Mouse (Mus musculus) brain, embryonic 18.5 days (tissue): ENCODE measurements around the gene Pgrmc1.
A peak's percentile ranks its signal among the peaks of the same experiment; 100 is the strongest.

Experiments used
- DNase-seq: peaks from one replicate; pipeline ENCODE4 v3.0.0-alpha.2; 2012; ENCODE audit warnings: low read depth, low spot score

Pgrmc1 gene

DNA sequence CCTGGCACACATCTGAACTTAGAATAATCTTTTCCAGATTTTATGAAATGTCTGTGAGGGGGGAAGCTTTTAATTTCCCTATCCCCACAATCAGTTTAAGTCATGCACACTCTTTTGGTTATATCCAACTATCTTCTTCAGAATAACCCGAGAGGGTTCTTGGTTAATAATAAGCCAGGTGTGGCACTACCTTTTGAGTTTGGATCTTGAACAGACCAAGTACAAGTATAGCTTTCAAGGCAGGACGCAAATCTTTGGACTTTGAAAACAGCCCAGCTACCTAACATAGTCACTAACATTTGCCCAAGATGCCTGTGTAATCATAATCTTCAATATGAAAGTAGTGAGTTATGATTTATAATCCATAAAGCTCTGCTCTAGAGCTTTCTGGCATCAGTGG is 4.9 kb downstream of the Pgrmc1 start:
- DNase-seq, result no peak

DNA sequence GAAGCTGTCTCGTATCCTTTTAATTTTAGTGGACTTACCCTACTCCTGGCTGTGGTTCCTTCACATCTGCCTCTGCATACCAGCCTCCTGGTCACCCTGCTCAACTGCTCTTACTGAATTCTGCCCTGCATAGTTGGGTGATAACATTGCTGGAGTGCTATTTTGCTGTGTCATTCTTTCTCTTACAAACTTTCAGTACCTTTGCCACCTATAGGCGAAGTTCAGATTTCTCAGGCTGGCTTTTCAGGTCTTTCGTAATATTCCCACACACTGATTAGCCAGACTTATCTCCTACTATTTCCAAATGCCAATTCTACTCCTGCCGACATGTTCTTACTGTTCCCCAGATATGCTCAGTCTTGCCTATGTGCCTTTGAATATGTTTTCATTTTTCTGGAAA is 6.0 kb downstream of the Pgrmc1 start:
- no peak for DNase-seq

DNA sequence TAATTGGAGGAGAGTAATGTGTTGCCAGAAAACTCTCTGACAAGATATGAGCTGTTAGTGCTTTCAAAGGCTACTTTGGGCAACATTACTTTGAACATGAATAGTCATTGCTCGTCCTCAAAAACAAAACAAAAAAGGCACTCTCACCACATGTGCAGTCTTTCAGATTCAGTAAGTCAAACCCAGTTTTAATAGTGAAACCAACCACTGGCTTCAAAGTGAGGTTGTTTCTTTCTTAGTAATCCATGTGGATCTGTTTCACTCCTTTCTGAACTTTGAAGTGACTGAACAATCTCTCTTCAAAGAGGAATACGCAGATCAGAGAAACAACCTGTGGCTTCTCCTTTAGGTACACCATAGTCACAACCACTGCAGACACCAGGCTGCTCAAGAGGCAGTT is 11.1 kb downstream of the Pgrmc1 start:
- DNase-seq, result no peak

DNA sequence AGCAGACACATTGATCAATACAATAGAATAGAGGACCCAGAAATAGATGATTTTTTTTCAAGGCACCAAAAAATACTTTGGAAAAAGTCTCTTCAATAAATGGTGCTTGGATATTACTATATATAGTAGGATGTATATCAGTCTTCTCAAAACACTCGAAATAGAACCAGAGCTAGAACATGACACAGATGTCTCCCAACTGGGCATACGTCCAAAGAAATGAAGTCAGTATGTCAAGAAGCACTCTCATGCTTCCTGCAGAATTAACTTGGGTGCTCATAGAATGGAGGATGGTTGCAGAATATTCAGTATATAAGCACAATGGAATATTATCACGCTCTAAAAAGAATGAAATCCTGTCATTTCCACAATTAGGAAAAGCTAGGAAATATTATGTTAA is 30.1 kb downstream of the Pgrmc1 start:
- DNase-seq, result no peak

DNA sequence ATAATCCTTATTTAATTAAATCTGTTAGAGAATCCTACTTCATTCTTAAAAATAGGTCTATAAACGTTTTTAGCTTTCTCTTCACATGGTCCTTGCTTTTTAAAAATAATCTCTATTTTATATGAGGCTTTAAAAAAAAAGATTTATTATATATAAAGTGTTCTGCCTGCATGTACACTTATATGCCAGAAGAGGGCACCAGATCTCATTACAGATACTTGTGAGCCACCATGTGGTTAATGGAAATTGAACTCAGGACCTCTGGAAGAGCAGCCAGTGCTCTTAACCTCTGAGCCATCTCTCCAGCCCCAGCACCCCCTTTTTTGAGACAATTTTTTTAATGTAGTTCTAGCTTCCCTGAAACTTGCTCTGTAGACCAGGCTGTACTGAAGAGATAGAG is 32.8 kb downstream of the Pgrmc1 start:
- no peak for DNase-seq

DNA sequence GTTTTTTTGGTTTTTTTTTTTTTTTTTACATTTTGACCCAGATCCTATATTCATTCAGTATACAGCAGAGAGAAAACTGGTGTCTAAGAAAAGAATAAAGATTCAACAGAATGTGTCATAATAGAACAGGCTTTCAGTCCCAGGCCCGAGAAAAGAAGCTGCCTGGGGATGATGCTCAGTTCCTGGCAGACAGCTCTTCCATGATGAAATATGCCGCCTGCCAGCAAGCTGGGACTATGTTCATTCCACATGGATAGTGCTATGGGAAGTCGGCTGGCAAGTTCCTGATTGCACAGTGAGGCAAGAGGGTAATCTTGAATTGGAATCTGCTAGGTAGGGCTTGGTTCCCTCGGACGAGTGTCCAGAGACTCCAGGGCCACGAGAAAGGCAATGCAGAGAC is 42.0 kb downstream of the Pgrmc1 start:
- no peak for DNase-seq

DNA sequence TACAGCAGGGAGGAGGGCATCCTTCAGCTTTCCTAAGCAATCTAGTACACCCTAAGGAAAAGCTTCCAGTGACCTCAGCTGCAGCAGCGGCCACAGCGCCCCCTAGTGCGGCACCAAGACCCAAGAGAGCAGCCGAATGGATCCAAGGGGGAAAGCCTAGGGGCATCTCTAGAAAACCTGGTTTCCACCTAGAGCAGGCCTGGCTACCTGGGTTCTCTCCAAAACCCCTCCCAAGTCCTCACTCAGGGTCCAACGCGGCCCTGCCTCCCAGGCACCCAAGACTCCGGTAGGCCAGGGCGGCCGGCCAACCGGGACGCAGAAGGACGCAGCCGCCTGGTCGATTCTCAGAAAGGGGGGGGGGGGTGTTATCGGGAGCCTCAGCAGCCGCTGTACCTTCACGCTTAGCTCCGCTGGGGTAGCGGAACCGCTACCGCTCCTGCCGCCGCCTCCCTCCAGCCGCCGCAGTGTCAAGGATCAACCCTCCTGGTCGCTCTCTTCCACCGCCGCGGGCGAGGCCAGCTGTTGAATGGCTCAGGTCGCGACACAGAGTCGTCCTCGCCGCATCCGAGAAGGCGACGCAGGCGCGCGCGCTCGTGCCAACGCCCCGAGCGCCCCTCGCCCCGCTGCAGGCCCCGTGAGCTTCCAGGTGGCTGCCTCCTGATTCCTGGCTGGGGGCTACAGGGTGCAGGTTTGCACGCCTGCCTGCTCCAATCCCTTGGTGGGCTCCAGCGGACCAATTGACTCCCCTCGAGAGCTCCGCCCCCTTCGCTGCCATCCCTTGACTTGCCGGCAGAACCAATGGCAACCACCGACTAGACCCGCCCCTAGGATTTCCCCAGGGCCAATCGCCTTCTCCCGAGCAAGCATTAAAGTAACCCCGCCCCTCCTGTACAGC is 46.9 kb downstream of the Pgrmc1 start, which contains the start of gene Akap17b:
TSS of gene Akap17b (minus strand) at position 739 of the 895 bp plus-strand sequence.
- DNase-seq, result peak; percentile 70
